Mouse (Mus musculus): Measurements from ENCODE around the gene Gpr132.

DNA sequence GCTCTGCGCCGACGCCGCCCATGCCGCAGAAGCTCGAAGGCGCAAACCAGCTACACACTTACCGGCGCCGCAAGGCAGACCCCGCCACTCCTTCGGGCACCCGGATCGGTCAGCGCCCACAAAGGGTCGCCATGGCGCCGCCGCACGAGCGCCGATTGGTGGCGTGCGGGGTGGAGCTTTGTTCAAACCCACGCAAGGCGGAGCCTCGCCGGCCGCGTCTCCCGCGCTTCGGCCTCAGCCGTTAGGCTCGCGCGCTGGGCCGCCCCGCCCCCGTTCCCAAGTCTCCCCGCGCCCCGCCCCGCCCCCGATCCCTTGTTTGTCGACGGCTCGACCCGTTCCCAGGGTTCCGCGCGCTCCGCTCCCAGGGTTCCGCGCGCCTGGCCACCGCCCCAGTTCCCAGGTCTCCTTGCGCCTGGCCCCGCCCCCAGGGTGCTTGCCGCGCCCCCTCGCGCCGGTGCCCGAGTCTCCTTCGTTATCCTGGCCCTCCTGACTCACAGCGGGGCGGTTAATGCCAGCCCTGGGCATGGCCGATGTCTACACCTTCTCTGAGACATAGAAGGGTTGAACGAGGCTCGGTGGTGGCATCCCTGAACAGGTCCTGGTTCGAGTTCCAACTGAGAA lies 38.7 kb downstream of the Gpr132 start, which contains the start of gene Cdca4:
- TF ChIP-seq CTCF (conservative IDR thresholded peaks at IDR 0.05; ENCODE audit: low read length) (no peak), POU5F1 (IDR thresholded peaks at IDR 0.05; ENCODE audit: borderline replicate concordance, low read length) (no peak), NANOG (IDR thresholded peaks at IDR 0.05; ENCODE audit: borderline replicate concordance, low read length) (no peak)

Measured in E14TG2a.4 (cell line).